Mouse (Mus musculus) midbrain, embryonic 11.5 days (tissue): ENCODE measurements at regions not wholly inside any gene's neighbourhood (a gene's known extent, or its start where the extent isn't known, plus 50 kb on each side); places are given as distances from the start of the nearest gene placed in this dataset.
A peak's percentile ranks its signal among the peaks of the same experiment; 100 is the strongest.

Source experiments
- ATAC-seq: fragments of 200-750 bp; cut with Nextera tagmentation; 2 replicates; pipeline ENCODE4 v1.8.0; 2017; ENCODE audit warnings: moderate TSS enrichment, moderate library complexity; ENCODE audit not compliant: low FRiP score
- DNase-seq: peaks from one replicate; pipeline ENCODE4 v3.0.0; 2015; ENCODE audit warnings: low spot score; ENCODE audit errors: missing footprints
- H3K27ac ChIP-seq: fragments of 300-500 bp; sonication (generic); 2 replicates; pipeline ENCODE4 v1.5.1; 2014; ENCODE audit warnings: low read depth, low read length
- H3K27me3 ChIP-seq: fragments of 300-500 bp; sonication (generic); 2 replicates; pipeline ENCODE4 v1.6.1; 2014; ENCODE audit warnings: mild to moderate bottlenecking, low read length, moderate library complexity, mixed read lengths; ENCODE audit not compliant: control insufficient read depth, insufficient read depth
- H3K36me3 ChIP-seq: fragments of 300-500 bp; sonication (generic); 2 replicates; pipeline ENCODE4 v1.6.1; 2014; ENCODE audit warnings: mild to moderate bottlenecking, low read length, moderate library complexity, mixed read lengths; ENCODE audit not compliant: control insufficient read depth, insufficient read depth
- H3K4me1 ChIP-seq: fragments of 300-500 bp; sonication (generic); 2 replicates; pipeline ENCODE4 v1.6.1; 2014; ENCODE audit warnings: low read length; ENCODE audit not compliant: control insufficient read depth, insufficient read depth
- H3K4me2 ChIP-seq: fragments of 300-500 bp; sonication (generic); 2 replicates; pipeline ENCODE4 v1.6.1; 2014; ENCODE audit warnings: mild to moderate bottlenecking, moderate library complexity
- H3K4me3 ChIP-seq: fragments of 300-500 bp; sonication (generic); 2 replicates; pipeline ENCODE4 v1.5.1; 2014; ENCODE audit warnings: low read depth, low read length
- H3K9ac ChIP-seq: fragments of 300-500 bp; sonication (generic); 2 replicates; pipeline ENCODE4 v1.6.1; 2014; ENCODE audit warnings: low read length
- H3K9me3 ChIP-seq: fragments of 300-500 bp; sonication (generic); 2 replicates; pipeline ENCODE4 v1.6.1; 2016; ENCODE audit warnings: low read length; ENCODE audit not compliant: control insufficient read depth
- WGBS: fragments of 180-500 bp; shearing (Covaris S2); extraction: QIAGEN DNeasy Blood & Tissue Kit; methylation state at CpG from one replicate; pipeline ENCODE4 v1.1.7; 2014; 5-methylcytosine and 5-hydroxymethylcytosine counted together

DNA sequence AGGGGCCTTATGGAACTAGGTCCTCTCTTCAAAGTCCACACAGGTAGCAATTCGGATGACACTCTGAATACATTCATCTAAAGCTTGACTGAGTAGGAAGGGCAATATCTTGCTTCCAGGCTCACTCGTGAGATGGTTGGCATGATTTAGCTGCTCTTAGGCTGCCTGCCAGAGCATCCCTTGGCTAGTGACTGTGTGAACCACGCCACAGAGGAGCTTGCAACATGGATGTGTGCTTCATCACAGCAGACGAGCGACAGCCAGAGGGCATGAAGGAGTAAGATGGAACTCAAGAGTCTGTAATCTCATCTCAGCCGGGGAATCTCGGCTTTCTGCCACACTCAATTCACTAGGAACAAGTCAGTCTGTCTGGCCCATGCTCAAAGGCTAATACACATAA, 127.3 kb downstream of the CK137956 start:
- Histone ChIP-seq H3K9ac (no peak overlapping the region), H3K27ac (no peak overlapping the region), H3K4me1 (peaks cover 3% of the 10 kb centered on the region; the same call in 1 of the 2 replicates), H3K4me2 (no peak overlapping the region), H3K27me3 (no peaks in the 10 kb centered on the region), H3K9me3 (no peaks in the 10 kb centered on the region), H3K4me3 (no peak overlapping the region), H3K36me3 (no peaks in the 10 kb centered on the region)
- ATAC-seq: no peak
- WGBS: 83% methylated on average over 7 of the region's 7 CpGs
- no peak for DNase-seq

GRCm38 (mm10) chr4:127833668-127834067, 137.1 kb downstream of the CK137956 start:
- H3K9ac ChIP-seq: no peak overlapping the region
- no peak overlapping the region for H3K27ac ChIP-seq
- ATAC-seq: no peak
- DNase-seq: no peak
- H3K4me3 ChIP-seq: no peak overlapping the region
- H3K4me2 ChIP-seq: no peak overlapping the region
- no peaks in the 10 kb centered on the region for H3K27me3 ChIP-seq
- H3K9me3 ChIP-seq: no peaks in the 10 kb centered on the region
- H3K36me3 ChIP-seq: no peaks in the 10 kb centered on the region
- WGBS: 88% methylated on average over 6 of the region's 6 CpGs
- H3K4me1 ChIP-seq: no peaks in the 10 kb centered on the region

- Histone ChIP-seq H3K27me3 (no peaks in the 10 kb centered on the region), H3K4me3 (no peak overlapping the region), H3K27ac (no peak overlapping the region), H3K36me3 (no peaks in the 10 kb centered on the region), H3K4me1 (no peaks in the 10 kb centered on the region), H3K9ac (no peak overlapping the region), H3K9me3 (no peaks in the 10 kb centered on the region), H3K4me2 (no peak overlapping the region)
- DNase-seq (no peak), ATAC-seq (no peak)
- 93% methylated on average over 8 of the region's 8 CpGs for WGBS
Observed at GRCm38 (mm10) chr4:127826988-127827387, 143.8 kb downstream of the CK137956 start.

GRCm38 (mm10) chr4:127819501-127819900, 151.2 kb downstream of the CK137956 start:
- Histone ChIP-seq H3K4me1 (no peaks in the 10 kb centered on the region), H3K27me3 (no peaks in the 10 kb centered on the region), H3K36me3 (no peaks in the 10 kb centered on the region), H3K9ac (no peak overlapping the region), H3K27ac (no peak overlapping the region), H3K4me3 (no peak overlapping the region), H3K4me2 (no peak overlapping the region), H3K9me3 (peaks cover 2% of the 10 kb centered on the region; the same call in 1 of the 2 replicates)
- DNase-seq (no peak), ATAC-seq (no peak)
- 81% methylated on average over 8 of the region's 8 CpGs for WGBS

DNA sequence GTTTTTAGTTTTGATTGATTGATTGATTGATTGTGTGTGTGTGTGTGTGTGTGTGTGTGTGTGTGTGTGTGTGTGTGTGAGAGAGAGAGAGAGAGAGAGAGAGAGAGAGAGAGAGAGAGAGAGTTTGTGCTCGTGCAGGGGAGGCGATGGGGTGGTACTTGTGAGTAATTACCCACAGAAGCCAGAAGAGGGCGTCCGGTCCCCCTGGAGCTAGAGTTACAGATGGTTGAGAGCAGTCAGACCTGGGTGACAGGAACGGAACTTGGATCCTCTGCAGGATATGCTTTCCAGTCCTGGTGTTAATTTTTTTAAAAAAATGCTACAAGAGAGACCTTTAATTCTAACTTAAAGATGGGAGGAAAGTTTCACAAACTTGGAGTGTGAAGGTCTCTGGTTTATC, 151.7 kb downstream of the CK137956 start:
- H3K4me2 ChIP-seq: no peak overlapping the region
- H3K36me3 ChIP-seq: no peaks in the 10 kb centered on the region
- no peak overlapping the region for H3K27ac ChIP-seq
- no peak overlapping the region for H3K4me3 ChIP-seq
- ATAC-seq: no peak
- 75% methylated on average over 5 of the region's 5 CpGs for WGBS
- H3K27me3 ChIP-seq: no peaks in the 10 kb centered on the region
- no peak overlapping the region for H3K9ac ChIP-seq
- no peak for DNase-seq
- no peaks in the 10 kb centered on the region for H3K4me1 ChIP-seq
- peaks cover 4% of the 10 kb centered on the region; the same call in 1 of the 2 replicates for H3K9me3 ChIP-seq

DNA sequence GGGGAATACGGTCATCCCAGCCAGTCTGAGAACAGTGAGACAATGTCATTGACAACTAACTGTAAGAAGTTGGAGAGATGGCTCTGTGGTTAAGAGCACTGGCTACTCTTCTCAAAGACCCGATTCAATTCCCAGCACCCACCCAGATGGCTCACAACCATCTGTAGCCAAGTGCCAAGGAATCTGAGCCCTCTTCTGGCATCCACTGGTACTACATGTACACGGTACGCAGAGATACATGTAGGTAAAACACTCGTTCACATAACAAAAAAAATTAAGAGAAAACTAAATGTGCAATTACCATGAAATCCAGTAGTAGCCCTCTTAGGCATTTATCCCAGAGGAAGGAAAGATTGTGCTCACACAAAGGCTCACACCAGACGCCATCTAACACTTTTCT, 156.1 kb downstream of the CK137956 start:
- WGBS: 92% methylated on average over 6 of the region's 6 CpGs
- ATAC-seq (no peak), DNase-seq (no peak)
- Histone ChIP-seq H3K36me3 (no peaks in the 10 kb centered on the region), H3K27ac (no peak overlapping the region), H3K27me3 (no peaks in the 10 kb centered on the region), H3K4me3 (no peak overlapping the region), H3K9ac (no peak overlapping the region), H3K9me3 (peaks cover 4% of the 10 kb centered on the region; the same call in 1 of the 2 replicates), H3K4me2 (no peak overlapping the region), H3K4me1 (no peaks in the 10 kb centered on the region)

DNA sequence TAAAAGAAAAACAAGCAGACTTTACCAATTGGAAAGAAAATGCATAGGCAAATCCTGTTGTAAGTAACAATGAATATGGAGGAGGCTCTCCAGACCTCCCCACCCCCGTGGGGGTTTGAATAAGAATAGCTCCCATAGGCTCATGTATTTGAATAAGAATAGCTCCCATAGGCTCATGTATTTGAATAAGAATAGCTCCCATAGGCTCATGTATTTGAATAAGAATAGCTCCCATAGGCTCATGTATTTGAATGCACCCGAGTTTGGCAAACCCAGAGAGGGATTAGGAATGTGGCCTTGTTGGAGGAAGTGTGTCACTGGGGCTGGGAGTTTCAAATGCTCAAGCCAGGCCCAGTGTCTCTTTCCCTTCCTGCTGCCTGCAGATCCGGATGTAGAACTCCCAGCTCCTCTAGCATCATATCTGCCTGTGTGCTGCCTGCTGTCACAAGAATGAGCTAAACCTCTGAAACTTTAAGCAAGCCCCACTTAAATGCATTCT, 158.7 kb downstream of the CK137956 start:
- H3K4me2 ChIP-seq: no peak overlapping the region
- DNase-seq (no peak), ATAC-seq (peak; percentile 24; the same call in 1 of the 2 replicates)
- H3K9me3 ChIP-seq: peaks cover 4% of the 10 kb centered on the region; the same call in 1 of the 2 replicates
- H3K4me3 ChIP-seq: no peak overlapping the region
- H3K36me3 ChIP-seq: no peaks in the 10 kb centered on the region
- 65% methylated on average over 3 of the region's 3 CpGs for WGBS
- no peaks in the 10 kb centered on the region for H3K27me3 ChIP-seq
- no peak overlapping the region for H3K27ac ChIP-seq
- H3K4me1 ChIP-seq: no peaks in the 10 kb centered on the region
- no peak overlapping the region for H3K9ac ChIP-seq

DNA sequence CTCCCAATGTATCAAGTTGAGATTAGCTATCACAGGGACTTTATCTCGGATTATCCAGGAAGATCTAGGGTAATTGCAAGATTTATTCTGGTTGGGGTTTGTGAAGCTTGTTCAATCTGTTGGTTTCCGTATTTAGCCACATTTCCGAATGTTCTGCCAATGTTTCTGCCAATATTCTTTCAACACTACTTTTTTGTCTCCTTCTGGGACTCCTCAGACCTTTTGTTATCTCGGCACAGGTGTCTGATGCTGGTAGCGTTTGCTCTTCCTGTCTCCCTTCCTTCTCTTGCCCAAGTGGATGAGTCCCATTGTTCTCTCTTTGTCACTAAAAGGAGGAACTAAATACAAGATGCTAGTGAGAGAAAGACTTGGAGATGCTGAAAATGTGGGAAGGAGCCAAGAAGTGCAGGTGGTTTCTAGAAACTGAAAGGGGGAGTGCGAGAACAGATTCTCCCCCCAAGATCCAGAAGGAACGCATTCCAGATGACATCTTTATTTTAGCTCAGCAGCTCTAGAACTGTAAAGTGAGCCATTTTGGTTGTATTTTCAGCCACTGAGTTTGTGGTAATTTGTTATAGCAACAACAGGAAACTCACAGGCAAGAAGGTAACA, 159.7 kb downstream of the CK137956 start:
- Histone ChIP-seq H3K4me1 (no peaks in the 10 kb centered on the region), H3K4me2 (no peak overlapping the region), H3K27me3 (no peaks in the 10 kb centered on the region), H3K9me3 (peaks cover 4% of the 10 kb centered on the region; the same call in 1 of the 2 replicates), H3K9ac (no peak overlapping the region), H3K27ac (no peak overlapping the region), H3K4me3 (no peak overlapping the region), H3K36me3 (no peaks in the 10 kb centered on the region)
- WGBS: 88% methylated on average over 7 of the region's 7 CpGs
- ATAC-seq: no peak
- DNase-seq: no peak

DNA sequence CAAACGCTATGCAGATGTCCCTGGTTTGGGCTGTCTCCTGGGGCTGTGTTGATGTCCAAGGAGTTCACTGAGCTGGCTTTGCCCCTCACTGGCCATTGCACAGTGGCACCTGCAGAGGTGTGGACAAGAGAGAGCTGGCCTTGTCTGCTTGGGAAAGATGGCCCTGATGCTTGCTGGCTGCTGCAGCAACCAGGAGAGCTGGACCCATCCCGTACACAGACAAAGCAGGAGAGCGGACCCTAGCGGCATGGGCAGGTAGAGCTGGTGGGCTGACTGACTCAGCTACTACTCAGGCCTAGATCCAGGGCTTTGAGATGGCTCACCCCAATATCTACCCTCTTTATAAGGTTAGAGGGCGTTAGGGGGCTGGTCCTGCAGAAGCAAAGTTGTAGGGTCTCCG, 161.7 kb downstream of the CK137956 start:
- 68% methylated on average over 6 of the region's 6 CpGs for WGBS
- Histone ChIP-seq H3K27me3 (no peaks in the 10 kb centered on the region), H3K4me3 (no peak overlapping the region), H3K9ac (no peak overlapping the region), H3K4me2 (no peak overlapping the region), H3K27ac (no peak overlapping the region), H3K9me3 (no peaks in the 10 kb centered on the region; the same call in 1 of the 2 replicates), H3K4me1 (no peaks in the 10 kb centered on the region), H3K36me3 (no peaks in the 10 kb centered on the region)
- DNase-seq (no peak), ATAC-seq (no peak)
